Mouse (Mus musculus) myocyte (in vitro differentiated cells): ENCODE measurements around the gene Icos. TPM values are rescaled to one million over a fixed set of nuclear protein-coding genes. Genes with fewer than 3 reads are reported as not detected.

Experiments
- H3K27me3 ChIP-seq: one replicate; pipeline ENCODE4 v1.6.1; 2011; ENCODE audit not compliant: control insufficient read depth, insufficient read depth, insufficient read length
- H3K36me3 ChIP-seq: one replicate; pipeline ENCODE4 v1.6.1; 2011; ENCODE audit not compliant: control insufficient read depth, insufficient read depth
- H3K4me2 ChIP-seq: one replicate; pipeline ENCODE4 v1.6.1; 2011; ENCODE audit warnings: low read depth, control low read depth
- H3K4me3 ChIP-seq: one replicate; pipeline ENCODE4 v1.5.1; 2011; ENCODE audit warnings: mild to moderate bottlenecking, control low read depth, moderate library complexity
- H3K79me2 ChIP-seq: one replicate; pipeline ENCODE4 v1.6.1; 2011; ENCODE audit not compliant: control insufficient read depth, insufficient read depth
- H3ac ChIP-seq: one replicate; pipeline ENCODE4 v1.6.1; 2011; ENCODE audit not compliant: control insufficient read depth, insufficient read length
- CEBPB ChIP-seq: IDR thresholded peaks from 2 replicates; pipeline ENCODE4 v1.6.1; 2011; ENCODE audit warnings: mild to moderate bottlenecking, moderate library complexity; ENCODE audit not compliant: poor library complexity, insufficient read depth, severe bottlenecking
- E2F4 ChIP-seq: IDR thresholded peaks from one replicate; pipeline ENCODE4 v1.6.1; 2011; ENCODE audit warnings: mild to moderate bottlenecking, control low read depth, moderate library complexity; ENCODE audit not compliant: insufficient read depth
- MAX ChIP-seq: IDR thresholded peaks from one replicate; pipeline ENCODE4 v1.6.1; 2011; ENCODE audit warnings: low read depth, mild to moderate bottlenecking, control low read depth
- MYOD1 ChIP-seq, 3 experiments: IDR thresholded peaks; one replicate each; pipeline ENCODE4 v1.6.1; 2011; ENCODE audit warnings: control low read depth in 2 of 3, low read depth in 2 of 3, mild to moderate bottlenecking in 2 of 3, moderate library complexity in 1 of 3; ENCODE audit not compliant: insufficient read length in 2 of 3, control insufficient read depth in 1 of 3
- MYOG ChIP-seq, 3 experiments: IDR thresholded peaks; one replicate each; pipeline ENCODE4 v1.6.1; 2011; ENCODE audit warnings: control low read depth in 2 of 3, low read depth in 2 of 3, mild to moderate bottlenecking in 2 of 3; ENCODE audit not compliant: insufficient read length in 2 of 3, control insufficient read depth in 1 of 3, insufficient read depth in 1 of 3
- POLR2A ChIP-seq: IDR thresholded peaks from one replicate; pipeline ENCODE4 v1.6.1; 2011; ENCODE audit warnings: low read depth, mild to moderate bottlenecking, control low read depth, moderate library complexity; ENCODE audit not compliant: insufficient read length
- POLR2AphosphoS2 ChIP-seq: IDR thresholded peaks from one replicate; pipeline ENCODE4 v1.6.1; 2011; ENCODE audit warnings: low read depth, control low read depth; ENCODE audit not compliant: insufficient read length
- REST ChIP-seq: IDR thresholded peaks from one replicate; pipeline ENCODE4 v1.6.1; 2011; ENCODE audit warnings: mild to moderate bottlenecking, control low read depth, moderate library complexity; ENCODE audit not compliant: insufficient read depth, insufficient read length
- SRF ChIP-seq: IDR thresholded peaks from one replicate; pipeline ENCODE4 v1.6.1; 2011; ENCODE audit warnings: low read depth; ENCODE audit not compliant: control insufficient read depth, insufficient read length
- TCF12 ChIP-seq: IDR thresholded peaks from one replicate; pipeline ENCODE4 v1.6.1; 2011; ENCODE audit warnings: mild to moderate bottlenecking, control low read depth; ENCODE audit not compliant: poor library complexity, insufficient read depth, severe bottlenecking
- TCF3 ChIP-seq: IDR thresholded peaks from one replicate; pipeline ENCODE4 v1.6.1; 2011; ENCODE audit warnings: low read depth, control low read depth; ENCODE audit not compliant: insufficient read length
- USF1 ChIP-seq: IDR thresholded peaks from one replicate; pipeline ENCODE4 v1.6.1; 2011; ENCODE audit warnings: low read depth, mild to moderate bottlenecking, control low read depth, moderate library complexity
- polyA plus RNA-seq: library from polyadenylated mRNA; unstranded; fragments of >200 nt; fragmentation: generic; extraction: Trizol; gene quantifications from one replicate; pipeline ENCODE4 v1.2.1, GENCODE M21; 2012; ENCODE audit warnings: missing spikeins

Icos gene
- polyA plus RNA-seq, 1 experiment = not detected

DNA sequence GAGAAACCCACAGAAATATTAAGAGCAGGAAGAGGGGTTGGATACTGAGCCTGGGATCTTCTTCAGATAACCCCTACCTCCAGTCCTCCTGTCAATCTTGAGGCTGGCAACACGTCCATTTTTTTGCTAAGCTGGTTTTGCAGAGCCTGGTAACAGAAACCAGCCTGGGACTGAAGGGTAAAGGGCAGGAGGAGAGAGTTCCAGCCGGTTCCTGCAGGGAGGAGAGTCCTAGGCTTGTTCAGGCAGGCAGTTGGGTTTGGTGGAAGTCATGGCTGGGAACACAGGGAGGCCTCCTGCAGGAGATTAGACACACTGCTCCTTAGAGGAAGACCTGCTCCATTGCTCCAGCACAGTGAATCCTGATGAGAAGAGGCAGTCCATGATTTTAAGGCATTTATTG, 10.2 kb upstream of the Icos start:
- Histone ChIP-seq H3K27me3 (peaks cover 5% of the 10 kb centered on the region), H3ac (no peak overlapping the region), H3K4me3 (no peak overlapping the region), H3K4me2 (no peak overlapping the region), H3K36me3 (no peaks in the 10 kb centered on the region), H3K79me2 (no peaks in the 10 kb centered on the region)
- TF ChIP-seq TCF12 = no peak
- TF ChIP-seq TCF3 = no peak
- no peak for TF ChIP-seq MYOD1 (IDR thresholded peaks at IDR 0.05; ENCODE audit: control insufficient read depth in 1 of 3, insufficient read length in 2 of 3, low read depth in 2 of 3)
- TF ChIP-seq USF1 = no peak
- no peak for TF ChIP-seq E2F4
- TF ChIP-seq CEBPB = no peak
- no peak for TF ChIP-seq MYOG (IDR thresholded peaks at IDR 0.05; ENCODE audit: control insufficient read depth in 1 of 3, insufficient read depth in 1 of 3, insufficient read length in 2 of 3, low read depth in 2 of 3)
- no peak for TF ChIP-seq POLR2A
- TF ChIP-seq SRF = no peak
- no peak for TF ChIP-seq MAX
- no peak for TF ChIP-seq POLR2AphosphoS2
- no peak for TF ChIP-seq REST

DNA sequence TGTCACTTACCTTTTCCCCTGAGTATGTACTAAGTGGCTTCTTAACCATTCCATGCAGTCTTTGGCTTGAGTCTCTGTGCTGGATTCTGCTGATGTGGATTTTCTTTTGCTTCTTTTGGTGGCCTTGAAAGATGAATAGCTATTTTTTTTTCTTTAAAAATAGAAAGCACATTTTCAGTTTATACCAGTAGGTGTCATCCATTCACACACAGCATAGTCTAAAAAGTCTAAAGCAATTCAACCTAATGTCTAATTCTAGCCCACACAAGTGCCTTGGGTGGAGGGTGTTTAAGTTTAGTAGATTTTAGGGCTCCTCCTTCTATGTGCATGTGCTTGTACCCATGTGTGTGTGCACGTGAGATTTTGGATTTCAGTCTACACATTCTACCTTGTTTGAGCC, 6.9 kb upstream of the Icos start:
- no peaks in the 10 kb centered on the region for H3K79me2 ChIP-seq
- H3K27me3 ChIP-seq = peaks cover 5% of the 10 kb centered on the region
- no peaks in the 10 kb centered on the region for H3K36me3 ChIP-seq
- no peak overlapping the region for H3ac ChIP-seq
- no peak overlapping the region for H3K4me2 ChIP-seq
- TF ChIP-seq TCF3 (no peak), USF1 (no peak), POLR2AphosphoS2 (no peak), MAX (no peak), REST (no peak), E2F4 (no peak), POLR2A (no peak), MYOG (IDR thresholded peaks at IDR 0.05; ENCODE audit: control insufficient read depth in 1 of 3, insufficient read depth in 1 of 3, insufficient read length in 2 of 3, low read depth in 2 of 3) (no peak), MYOD1 (IDR thresholded peaks at IDR 0.05; ENCODE audit: control insufficient read depth in 1 of 3, insufficient read length in 2 of 3, low read depth in 2 of 3) (no peak), SRF (no peak), CEBPB (no peak), TCF12 (no peak)
- H3K4me3 ChIP-seq = no peak overlapping the region

- TF ChIP-seq USF1 = no peak
- no peak for TF ChIP-seq MYOD1 (IDR thresholded peaks at IDR 0.05; ENCODE audit: control insufficient read depth in 1 of 3, insufficient read length in 2 of 3, low read depth in 2 of 3)
- TF ChIP-seq MAX = no peak
- TF ChIP-seq E2F4 = no peak
- TF ChIP-seq CEBPB = no peak
- no peak for TF ChIP-seq MYOG (IDR thresholded peaks at IDR 0.05; ENCODE audit: control insufficient read depth in 1 of 3, insufficient read depth in 1 of 3, insufficient read length in 2 of 3, low read depth in 2 of 3)
- TF ChIP-seq REST = no peak
- no peak for TF ChIP-seq TCF3
- no peak for TF ChIP-seq TCF12
- TF ChIP-seq SRF = no peak
- H3K4me3 ChIP-seq = no peak overlapping the region
These were observed 3.5 kb upstream of the Icos start for GRCm38 (mm10) chr1:60974221-60974620.

GRCm38 (mm10) chr1:60975646-60976294, 2.0 kb upstream of the Icos start:
- no peak for TF ChIP-seq CEBPB
- Histone ChIP-seq H3K27me3 (no peaks in the 10 kb centered on the region), H3ac (no peak overlapping the region), H3K4me2 (no peak overlapping the region), H3K79me2 (no peaks in the 10 kb centered on the region), H3K36me3 (no peaks in the 10 kb centered on the region), H3K4me3 (no peak overlapping the region)

More at GRCm38 (mm10) chr1:60974221-60974620, 3.5 kb upstream of the Icos start:
- Histone ChIP-seq H3K79me2 (no peaks in the 10 kb centered on the region), H3K27me3 (no peaks in the 10 kb centered on the region), H3K36me3 (no peaks in the 10 kb centered on the region), H3K4me2 (peak overlapping the region; percentile 24), H3ac (no peak overlapping the region)

- no peaks in the 10 kb centered on the region for H3K36me3 ChIP-seq
- TF ChIP-seq POLR2A = no peak
- TF ChIP-seq MAX = no peak
- TF ChIP-seq TCF12 = no peak
- TF ChIP-seq SRF = no peak
- TF ChIP-seq MYOG (IDR thresholded peaks at IDR 0.05; ENCODE audit: control insufficient read depth in 1 of 3, insufficient read depth in 1 of 3, insufficient read length in 2 of 3, low read depth in 2 of 3) = no peak
- no peak for TF ChIP-seq E2F4
- TF ChIP-seq POLR2AphosphoS2 = no peak
- TF ChIP-seq CEBPB = no peak
- TF ChIP-seq REST = no peak
- TF ChIP-seq MYOD1 (IDR thresholded peaks at IDR 0.05; ENCODE audit: control insufficient read depth in 1 of 3, insufficient read length in 2 of 3, low read depth in 2 of 3) = no peak
- no peak for TF ChIP-seq USF1
- no peak for TF ChIP-seq TCF3
- no peak overlapping the region for H3K4me3 ChIP-seq
- no peaks in the 10 kb centered on the region for H3K79me2 ChIP-seq
- no peak overlapping the region for H3ac ChIP-seq
- H3K27me3 ChIP-seq = no peaks in the 10 kb centered on the region
- H3K4me2 ChIP-seq = no peak overlapping the region
These were observed 1.6 kb downstream of the Icos start for GRCm38 (mm10) chr1:60979126-60979842.
